Mouse (Mus musculus) forebrain, embryonic 10.5 days (tissue): ENCODE measurements at regions not wholly inside any gene's neighbourhood (a gene's known extent, or its start where the extent isn't known, plus 50 kb on each side); places are given as distances from the start of the nearest gene placed in this dataset.

ENCODE experiments used
- DNase-seq: peaks from one replicate; pipeline ENCODE4 v3.0.0-alpha.2; 2017; ENCODE audit warnings: low spot score; ENCODE audit errors: extremely low spot score
- H3K27ac ChIP-seq: fragments of 300-500 bp; sonication (generic); 2 replicates; pipeline ENCODE4 v1.5.1; 2016; ENCODE audit warnings: mild to moderate bottlenecking
- H3K27me3 ChIP-seq: fragments of 300-500 bp; sonication (generic); 2 replicates; pipeline ENCODE4 v1.6.1; 2016; ENCODE audit warnings: mild to moderate bottlenecking; ENCODE audit not compliant: poor library complexity, severe bottlenecking
- H3K36me3 ChIP-seq: fragments of 300-500 bp; sonication (generic); replicated peaks from 2 replicates; pipeline ENCODE4 v1.6.1; 2016; ENCODE audit warnings: mild to moderate bottlenecking, moderate library complexity
- H3K4me1 ChIP-seq: fragments of 300-500 bp; sonication (generic); 2 replicates; pipeline ENCODE4 v1.6.1; 2016
- H3K4me3 ChIP-seq: fragments of 300-500 bp; sonication (generic); 2 replicates; pipeline ENCODE4 v1.5.1; 2016; ENCODE audit warnings: mild to moderate bottlenecking, moderate library complexity
- H3K9me3 ChIP-seq: fragments of 300-500 bp; sonication (generic); 2 replicates; pipeline ENCODE4 v1.6.1; 2016; ENCODE audit warnings: mild to moderate bottlenecking, moderate library complexity
- WGBS: fragments of 180-500 bp; shearing (Covaris S2); methylation state at CpG from one replicate; pipeline ENCODE4 v1.1.7; 2016; 5-methylcytosine and 5-hydroxymethylcytosine counted together

DNA sequence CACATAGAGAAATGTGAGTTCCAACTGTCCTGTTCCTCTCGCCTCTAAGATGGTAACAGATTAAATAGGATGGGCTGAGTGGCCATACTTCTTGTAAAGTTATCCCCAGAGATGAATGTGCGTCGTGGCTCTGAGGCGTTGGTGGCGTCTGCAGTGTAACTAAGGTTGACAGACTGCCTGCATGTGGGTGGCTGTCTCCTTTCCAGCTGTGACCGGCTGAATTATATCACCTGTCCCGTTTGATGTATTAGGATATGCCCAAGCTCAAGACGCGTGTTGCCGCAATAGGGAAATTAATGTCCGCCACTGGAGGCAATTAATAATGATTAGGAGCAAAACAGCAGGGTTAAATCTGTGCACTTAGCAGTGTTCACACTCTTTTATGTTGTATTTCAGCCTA lies 240.9 kb downstream of the Skap2 start:
- Histone ChIP-seq H3K4me1 (peaks cover 21% of the 10 kb centered on the region), H3K27ac (no peak overlapping the region), H3K9me3 (no peaks in the 10 kb centered on the region), H3K27me3 (peaks cover 23% of the 10 kb centered on the region), H3K4me3 (no peak overlapping the region), H3K36me3 (no peaks in the 10 kb centered on the region)
- no peak for DNase-seq
- 91% methylated on average over 11 of the region's 11 CpGs for WGBS

DNA sequence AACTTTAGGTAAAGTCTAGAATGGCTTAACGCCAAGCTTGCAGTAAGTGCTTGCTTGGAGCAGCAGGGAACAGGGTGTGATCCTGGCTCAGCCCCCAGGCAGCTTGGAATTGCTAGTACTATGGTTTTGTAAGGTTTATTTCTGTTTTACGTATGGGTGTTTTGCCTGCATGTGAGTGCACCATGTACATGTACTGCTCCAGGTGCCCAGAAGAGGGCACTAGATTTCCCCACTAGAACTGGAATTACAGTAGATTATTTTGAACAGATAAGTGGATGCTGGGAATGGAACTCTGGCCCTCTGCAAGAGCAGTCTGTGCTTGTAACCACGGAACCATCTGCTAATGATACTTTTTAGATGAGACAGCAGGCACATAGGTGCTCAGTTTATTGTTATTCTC lies 237.6 kb downstream of the Skap2 start:
- Histone ChIP-seq H3K36me3 (no peaks in the 10 kb centered on the region), H3K4me1 (no peaks in the 10 kb centered on the region), H3K9me3 (no peaks in the 10 kb centered on the region), H3K4me3 (no peak overlapping the region), H3K27me3 (peaks cover 2% of the 10 kb centered on the region), H3K27ac (no peak overlapping the region)
- DNase-seq, result no peak
- 75% methylated on average over 3 of the region's 3 CpGs for WGBS

DNA sequence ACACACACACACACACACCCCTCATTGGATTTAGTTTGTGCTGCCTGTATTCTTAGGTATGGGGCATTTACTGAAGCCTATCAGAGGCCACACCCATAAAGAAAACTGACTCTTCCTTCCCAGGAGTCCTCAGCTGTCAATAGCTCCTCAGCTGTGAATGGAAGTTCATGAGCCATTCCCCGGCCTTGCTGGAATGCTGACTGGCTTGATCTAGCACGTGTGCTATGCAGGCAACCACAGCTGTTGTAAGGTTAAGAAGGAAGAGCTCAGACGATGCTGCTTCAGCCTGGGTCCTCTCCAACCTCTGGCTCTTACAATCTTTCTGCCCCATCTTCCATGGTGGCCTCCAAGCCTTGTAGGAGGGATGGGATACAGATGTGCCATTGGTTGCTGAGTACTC lies 226.7 kb downstream of the Skap2 start:
- Histone ChIP-seq H3K9me3 (no peaks in the 10 kb centered on the region), H3K27ac (no peak overlapping the region), H3K36me3 (no peaks in the 10 kb centered on the region), H3K4me1 (no peaks in the 10 kb centered on the region), H3K4me3 (no peak overlapping the region), H3K27me3 (no peaks in the 10 kb centered on the region)
- 82% methylated on average over 3 of the region's 3 CpGs for WGBS
- DNase-seq, result no peak

DNA sequence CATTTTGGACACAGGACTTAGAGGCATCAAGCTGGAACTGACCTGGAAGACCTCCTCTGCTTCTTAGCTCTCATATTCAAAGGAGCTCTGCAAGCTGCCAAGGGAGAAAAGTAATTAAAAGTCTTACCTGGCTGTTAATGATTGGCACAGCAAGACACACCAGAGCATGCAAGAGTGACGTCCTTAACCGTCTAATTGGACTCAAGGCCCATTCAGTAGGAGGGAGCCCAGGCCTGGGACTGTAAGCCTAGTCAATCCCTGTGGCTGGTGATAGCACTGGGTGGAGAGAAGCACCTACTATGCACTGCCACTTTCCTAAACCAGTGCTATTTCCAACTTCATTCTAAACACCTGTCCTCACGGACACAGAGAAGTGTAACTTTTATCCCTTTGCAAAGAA lies 225.5 kb downstream of the Skap2 start:
- 69% methylated on average over 3 of the region's 3 CpGs for WGBS
- H3K27ac ChIP-seq, result no peak overlapping the region
- no peaks in the 10 kb centered on the region for H3K36me3 ChIP-seq
- H3K4me3 ChIP-seq, result no peak overlapping the region
- no peaks in the 10 kb centered on the region for H3K9me3 ChIP-seq
- no peaks in the 10 kb centered on the region for H3K27me3 ChIP-seq
- no peaks in the 10 kb centered on the region for H3K4me1 ChIP-seq
- no peak for DNase-seq

DNA sequence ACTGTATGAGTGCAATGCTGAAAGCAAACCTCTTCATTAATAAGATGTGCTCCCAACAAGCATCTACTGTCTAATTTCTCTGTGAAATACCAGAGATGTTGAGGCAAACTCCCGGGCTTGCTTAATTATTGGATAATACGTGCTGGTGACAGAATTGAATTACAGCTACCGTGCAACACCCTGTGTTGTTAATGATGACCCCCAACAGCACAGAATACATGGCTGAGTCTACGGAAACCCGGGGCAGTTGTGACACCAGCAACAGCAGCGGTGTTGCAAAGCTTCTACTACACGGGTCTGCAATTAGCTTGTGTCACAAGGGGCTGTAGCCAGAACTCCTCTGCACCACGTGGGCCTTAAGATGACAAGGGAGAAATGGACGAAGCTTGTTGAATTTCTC lies 224.2 kb downstream of the Skap2 start:
- no peaks in the 10 kb centered on the region for H3K27me3 ChIP-seq
- H3K27ac ChIP-seq, result no peak overlapping the region
- H3K9me3 ChIP-seq, result no peaks in the 10 kb centered on the region
- H3K36me3 ChIP-seq, result no peaks in the 10 kb centered on the region
- DNase-seq, result no peak
- H3K4me1 ChIP-seq, result no peaks in the 10 kb centered on the region
- 91% methylated on average over 9 of the region's 9 CpGs for WGBS
- no peak overlapping the region for H3K4me3 ChIP-seq

DNA sequence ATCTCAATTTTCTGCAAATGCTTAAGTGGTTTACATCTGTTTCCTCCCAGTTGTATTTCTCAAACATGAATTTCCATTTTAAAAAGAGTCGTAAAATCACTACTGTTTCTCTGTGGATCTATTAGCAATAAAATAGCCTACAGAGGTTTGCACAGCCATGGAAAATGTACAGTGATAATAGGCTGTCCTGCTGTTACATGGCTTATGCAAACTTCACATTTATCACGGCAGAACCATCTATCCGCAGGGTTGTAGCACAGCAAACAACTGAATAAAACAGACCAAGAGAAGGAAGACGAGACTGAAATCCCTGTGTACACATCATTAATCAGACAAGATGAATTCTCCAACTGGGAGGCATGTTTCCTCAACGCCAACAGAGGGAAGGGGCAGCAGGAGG lies 222.1 kb downstream of the Skap2 start:
- H3K27ac ChIP-seq, result no peak overlapping the region
- no peaks in the 10 kb centered on the region for H3K36me3 ChIP-seq
- 91% methylated on average over 5 of the region's 5 CpGs for WGBS
- no peak for DNase-seq
- no peak overlapping the region for H3K4me3 ChIP-seq
- no peaks in the 10 kb centered on the region for H3K27me3 ChIP-seq
- H3K9me3 ChIP-seq, result no peaks in the 10 kb centered on the region
- H3K4me1 ChIP-seq, result no peaks in the 10 kb centered on the region

DNA sequence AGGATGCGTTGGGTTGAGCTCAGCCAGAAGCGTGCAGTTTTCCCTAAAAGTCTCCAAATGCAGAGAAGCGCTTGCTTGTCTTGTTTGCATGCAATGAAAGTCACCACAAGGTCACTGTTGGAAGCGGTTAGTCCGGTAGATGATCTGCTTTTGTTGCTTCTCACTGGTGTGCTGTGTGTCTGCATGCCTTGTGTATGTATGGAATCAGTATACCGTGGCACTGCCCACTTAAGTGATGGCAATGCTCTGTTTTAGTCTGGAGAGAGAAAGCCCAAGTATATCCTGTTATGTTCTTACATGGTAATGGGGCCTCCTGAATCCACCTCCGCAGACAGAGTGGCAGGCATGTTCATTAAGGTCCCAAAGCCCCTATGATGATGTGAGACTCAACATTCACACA lies 221.7 kb downstream of the Skap2 start:
- H3K27me3 ChIP-seq, result no peaks in the 10 kb centered on the region
- 93% methylated on average over 7 of the region's 7 CpGs for WGBS
- no peaks in the 10 kb centered on the region for H3K4me1 ChIP-seq
- H3K9me3 ChIP-seq, result no peaks in the 10 kb centered on the region
- no peak overlapping the region for H3K4me3 ChIP-seq
- DNase-seq, result no peak
- H3K36me3 ChIP-seq, result no peaks in the 10 kb centered on the region
- H3K27ac ChIP-seq, result no peak overlapping the region

GRCm38 (mm10) chr6:51795300-51795699 lies 217.0 kb downstream of the Skap2 start:
- 51% methylated on average over 4 of the region's 4 CpGs for WGBS
- DNase-seq, result peak; percentile 29
- Histone ChIP-seq H3K36me3 (no peaks in the 10 kb centered on the region), H3K4me3 (no peak overlapping the region), H3K27ac (no peak overlapping the region), H3K4me1 (no peaks in the 10 kb centered on the region), H3K27me3 (no peaks in the 10 kb centered on the region), H3K9me3 (no peaks in the 10 kb centered on the region)

- Histone ChIP-seq H3K9me3 (no peaks in the 10 kb centered on the region), H3K36me3 (no peaks in the 10 kb centered on the region), H3K27ac (no peak overlapping the region), H3K4me1 (no peaks in the 10 kb centered on the region), H3K4me3 (no peak overlapping the region), H3K27me3 (no peaks in the 10 kb centered on the region)
- WGBS, result 90% methylated on average over 12 of the region's 12 CpGs
- no peak for DNase-seq
Observed at GRCm38 (mm10) chr6:51798577-51799240, 213.6 kb downstream of the Skap2 start.

DNA sequence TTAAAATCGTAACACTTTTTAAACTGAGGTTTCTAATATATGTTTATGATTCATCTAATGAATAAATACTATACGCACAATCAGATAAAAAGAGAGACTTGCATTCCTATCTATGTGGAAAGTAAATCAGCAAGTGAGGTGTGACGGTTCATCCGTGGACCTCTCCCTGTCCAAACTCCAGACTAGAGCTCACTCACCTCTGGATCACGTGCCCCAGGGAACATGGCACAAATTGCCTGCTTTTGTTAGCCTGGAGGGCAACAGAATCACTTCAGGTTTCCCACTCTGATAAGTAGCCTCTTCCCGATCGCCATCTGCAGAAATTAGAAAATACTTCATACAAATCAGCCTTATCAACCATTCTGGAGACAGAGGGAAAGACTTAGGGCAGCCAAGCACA lies 206.7 kb downstream of the Skap2 start:
- no peak for DNase-seq
- no peaks in the 10 kb centered on the region for H3K27me3 ChIP-seq
- no peak overlapping the region for H3K27ac ChIP-seq
- H3K9me3 ChIP-seq, result no peaks in the 10 kb centered on the region
- no peaks in the 10 kb centered on the region for H3K36me3 ChIP-seq
- 90% methylated on average over 7 of the region's 7 CpGs for WGBS
- H3K4me1 ChIP-seq, result peaks cover 10% of the 10 kb centered on the region
- H3K4me3 ChIP-seq, result no peak overlapping the region
